Mouse (Mus musculus): ENCODE results near the gene Rap2a.

Rap2a gene

DNA sequence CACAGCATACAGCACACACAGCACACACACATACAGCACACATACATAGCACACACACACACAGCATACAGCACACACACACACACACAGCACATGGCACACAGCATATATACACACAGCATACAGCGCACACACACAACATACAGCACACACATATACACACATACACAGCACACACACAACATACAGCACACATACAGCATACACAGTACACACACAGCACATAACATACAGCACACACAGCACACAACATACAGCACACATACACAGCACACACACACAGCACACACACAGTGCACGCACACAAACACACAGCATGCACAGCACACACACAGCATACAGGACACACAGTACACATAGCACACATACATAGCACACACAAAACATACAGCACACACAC, 60.9 kb downstream of the Rap2a start:
- DNase-seq (ENCODE audit: low read depth in 2 of 2, low spot score in 2 of 2), result no peak

DNA sequence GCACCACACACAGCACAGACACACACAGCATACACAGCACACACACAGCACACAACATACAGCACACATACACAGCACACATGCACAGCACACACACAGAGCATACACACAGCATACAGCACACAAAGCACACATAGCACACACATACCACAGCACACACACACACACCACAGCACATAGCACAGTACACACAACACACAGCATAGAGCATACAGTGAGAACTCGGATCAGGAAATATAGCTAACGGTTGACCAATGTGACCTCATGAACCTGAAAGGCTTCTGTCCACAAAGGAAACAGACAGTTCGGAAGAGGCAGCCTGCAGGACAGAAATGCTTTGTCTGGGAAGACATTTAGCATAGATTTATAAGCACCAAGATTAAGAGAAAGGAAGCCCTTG, 61.4 kb downstream of the Rap2a start:
- no peak for DNase-seq (ENCODE audit: low read depth in 2 of 2, low spot score in 2 of 2)

DNA sequence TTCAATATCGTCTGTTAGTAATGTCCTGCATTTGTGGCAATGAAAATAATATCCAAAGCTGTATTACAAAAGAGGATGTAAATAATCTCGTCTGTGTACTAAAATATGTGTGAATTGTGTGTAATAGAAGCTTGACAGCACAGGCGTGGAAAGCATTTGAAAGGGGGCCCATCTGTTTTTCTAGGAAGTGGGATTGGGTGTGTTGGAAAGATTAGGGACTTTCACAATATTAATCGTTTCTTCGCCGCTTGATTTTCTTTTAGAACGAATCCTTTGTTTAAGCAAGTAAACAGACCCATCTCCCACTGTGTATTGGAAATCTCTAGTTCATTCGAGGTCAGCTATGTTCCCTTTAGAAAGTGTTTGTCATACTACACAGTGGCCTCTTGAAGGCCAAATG, 64.2 kb downstream of the Rap2a start:
- DNase-seq (ENCODE audit: low read depth in 2 of 2, low spot score in 2 of 2), result no peak

DNA sequence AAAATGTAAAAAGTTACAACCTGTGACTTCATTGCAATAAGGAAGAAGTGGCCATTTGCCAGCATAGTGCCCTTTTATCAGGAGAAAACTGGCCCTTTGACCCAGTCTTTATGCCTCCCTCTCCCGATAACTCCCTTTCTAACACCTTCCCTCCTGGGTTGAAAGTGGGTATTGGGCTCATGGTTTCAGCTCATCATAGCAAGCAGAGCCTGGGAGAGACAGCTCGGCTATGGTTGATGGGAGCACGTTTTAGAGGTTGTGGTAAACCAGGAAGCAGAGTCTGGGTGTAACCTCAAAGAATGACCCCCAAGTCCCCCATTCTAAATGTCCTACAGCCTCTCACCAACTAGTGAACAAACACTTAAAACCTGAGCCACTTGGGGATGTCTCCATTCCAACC, 64.7 kb downstream of the Rap2a start:
- DNase-seq (ENCODE audit: low read depth in 2 of 2, low spot score in 2 of 2), result no peak

DNA sequence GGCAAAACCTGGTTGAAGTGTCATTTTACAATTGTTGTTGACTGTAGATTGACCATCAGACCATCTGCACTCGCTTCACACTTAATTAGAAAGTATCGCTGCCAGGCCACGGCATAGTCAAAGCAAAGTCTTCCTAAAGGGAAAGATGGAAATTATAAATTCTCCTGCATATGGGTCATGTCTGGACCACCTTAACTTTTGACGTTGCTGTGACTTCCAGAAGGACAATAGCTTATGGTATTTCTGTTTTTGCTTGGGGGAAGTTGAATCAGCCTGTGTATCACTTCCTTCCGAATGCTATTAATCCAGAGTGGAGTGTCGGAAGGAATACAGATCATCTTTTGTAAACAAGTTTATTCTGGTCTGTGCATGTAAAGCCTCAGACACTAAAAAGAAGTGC, 65.6 kb downstream of the Rap2a start:
- DNase-seq (ENCODE audit: low read depth in 2 of 2, low spot score in 2 of 2), result no peak

DNA sequence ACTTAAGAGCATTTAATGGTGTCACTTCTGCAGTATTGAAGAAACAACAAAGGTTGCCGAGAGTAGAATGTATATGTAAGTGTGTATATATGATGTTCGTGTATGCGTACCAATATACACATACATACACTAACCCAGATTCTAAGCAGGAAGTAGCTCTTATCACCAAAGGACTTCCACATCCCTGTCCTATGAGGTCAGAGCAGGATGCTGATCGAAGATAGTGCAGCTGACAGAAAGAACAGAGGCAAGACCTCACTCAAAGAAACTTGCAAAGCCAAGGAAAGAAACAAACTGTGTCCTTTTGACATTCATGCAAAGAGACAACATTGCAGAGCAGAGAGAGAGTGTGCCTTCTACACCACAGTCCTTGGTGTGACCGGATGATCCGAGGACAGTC, 66.3 kb downstream of the Rap2a start:
- no peak for DNase-seq (ENCODE audit: low read depth in 2 of 2, low spot score in 2 of 2)

DNA sequence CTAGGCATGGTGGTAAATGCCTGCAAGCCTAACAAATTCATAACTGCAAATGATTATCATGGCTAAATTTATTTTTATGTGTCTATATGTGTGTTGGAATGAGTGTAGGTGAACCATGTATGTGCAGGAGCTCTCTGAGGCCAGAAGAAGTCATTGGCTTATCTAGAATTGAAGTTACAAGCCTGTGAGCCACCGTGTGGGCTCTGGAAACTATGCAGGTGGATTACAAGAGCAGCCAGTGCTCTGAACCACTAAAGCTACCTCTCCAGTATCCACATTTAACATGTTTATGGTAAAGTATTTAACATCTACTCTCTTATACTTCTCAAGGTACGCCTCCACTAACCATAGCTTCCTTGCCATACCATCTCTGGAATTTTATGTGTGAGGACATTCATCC, 66.7 kb downstream of the Rap2a start:
- no peak for DNase-seq (ENCODE audit: low read depth in 2 of 2, low spot score in 2 of 2)
